Mouse (Mus musculus) B cell, adult 2 months (primary cell): ENCODE data around the gene Apc2.

Source experiments
- DNase-seq, 2 experiments: peaks; one replicate each; pipeline ENCODE4 v3.0.0; 2022

Apc2 gene

DNA sequence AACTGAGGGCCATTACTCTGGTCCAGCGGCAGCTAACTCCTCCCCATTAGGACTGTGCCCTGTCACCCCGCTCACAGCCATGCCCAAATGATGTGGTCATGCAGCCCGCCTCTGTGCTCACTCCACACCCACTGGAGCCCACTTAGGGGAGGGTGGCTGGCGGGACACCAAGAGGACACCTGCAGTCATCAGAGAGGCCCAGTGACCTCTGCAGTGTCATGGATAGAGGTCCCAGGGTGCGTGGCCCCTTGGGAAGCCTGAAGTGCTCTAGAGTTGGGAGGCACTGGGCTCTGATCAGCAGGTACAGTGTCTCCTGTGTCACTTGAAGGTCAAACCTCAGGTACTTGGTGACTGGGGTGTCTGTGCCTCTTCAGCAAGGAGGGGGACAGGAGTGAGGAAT, 1.0 kb downstream of the Apc2 start:
- no peak for DNase-seq

GRCm38 (mm10) chr10:80297526-80298133, 1.9 kb downstream of the Apc2 start:
- no peak for DNase-seq

- no peak for DNase-seq
Measured at GRCm38 (mm10) chr10:80298571-80299281, 2.9 kb downstream of the Apc2 start.

DNA sequence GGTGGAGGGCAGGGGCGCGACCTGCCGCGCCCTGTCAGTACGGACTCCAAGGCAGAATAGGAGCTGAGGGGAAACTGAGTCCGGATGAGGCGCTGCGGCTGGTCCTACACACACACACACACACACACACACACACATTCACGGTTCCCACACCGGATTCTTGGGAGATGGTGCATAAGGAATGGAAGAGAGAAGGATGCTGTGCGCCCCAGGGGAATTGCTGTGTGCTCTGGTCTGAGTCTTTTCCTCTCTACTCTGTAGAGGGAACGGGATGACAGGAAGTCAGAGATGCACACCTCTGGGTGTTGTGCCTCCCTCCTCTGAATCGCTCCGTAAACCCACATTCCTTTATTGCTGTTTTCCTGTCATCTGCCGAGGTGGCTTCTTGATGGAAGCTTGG, 3.5 kb downstream of the Apc2 start:
- DNase-seq: no peak

- DNase-seq: no peak
Measured at GRCm38 (mm10) chr10:80299824-80300223, 4.0 kb downstream of the Apc2 start.

GRCm38 (mm10) chr10:80300672-80301181, 5.0 kb downstream of the Apc2 start:
- DNase-seq: no peak

DNA sequence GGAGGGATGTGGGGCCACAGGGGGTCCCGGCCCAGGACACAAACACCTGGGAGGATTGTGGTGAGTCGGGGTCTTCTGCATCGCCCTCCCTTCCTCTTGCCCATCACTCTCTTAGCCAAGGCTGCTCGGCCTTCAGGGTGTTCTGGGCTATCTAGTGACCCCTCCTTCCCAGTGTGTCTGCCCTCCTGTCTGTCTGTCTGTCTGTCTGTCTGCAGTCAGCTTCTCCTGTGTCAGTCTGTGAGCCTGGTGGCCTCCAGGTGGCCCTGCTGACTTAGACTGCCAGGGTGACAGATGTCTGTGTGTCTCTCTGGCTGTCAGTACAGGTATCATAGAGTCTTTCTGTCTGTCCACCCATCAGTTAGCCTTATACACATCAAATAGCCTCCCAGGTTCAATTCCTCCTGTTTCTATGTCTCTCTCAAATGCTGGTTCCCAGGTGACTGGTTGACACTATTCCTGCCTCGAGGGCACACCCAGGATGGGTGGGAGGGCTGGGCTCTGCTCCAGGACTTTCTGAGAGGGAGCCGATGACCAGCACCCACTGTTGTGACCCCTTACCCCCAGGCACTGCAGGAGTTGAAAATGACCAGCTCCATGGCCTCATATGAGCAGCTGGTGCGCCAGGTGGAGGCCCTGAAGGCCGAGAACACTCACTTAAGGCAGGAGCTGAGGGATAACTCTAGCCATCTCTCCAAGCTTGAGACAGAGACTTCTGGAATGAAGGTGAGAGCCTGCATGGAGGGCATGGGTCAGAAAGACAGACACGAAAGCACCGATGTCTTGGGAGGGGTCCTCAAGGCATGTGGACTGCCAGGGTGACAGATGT, 5.7 kb downstream of the Apc2 start:
- no peak for DNase-seq

- DNase-seq: no peak
Measured at GRCm38 (mm10) chr10:80302082-80302355, 6.2 kb downstream of the Apc2 start.

DNA sequence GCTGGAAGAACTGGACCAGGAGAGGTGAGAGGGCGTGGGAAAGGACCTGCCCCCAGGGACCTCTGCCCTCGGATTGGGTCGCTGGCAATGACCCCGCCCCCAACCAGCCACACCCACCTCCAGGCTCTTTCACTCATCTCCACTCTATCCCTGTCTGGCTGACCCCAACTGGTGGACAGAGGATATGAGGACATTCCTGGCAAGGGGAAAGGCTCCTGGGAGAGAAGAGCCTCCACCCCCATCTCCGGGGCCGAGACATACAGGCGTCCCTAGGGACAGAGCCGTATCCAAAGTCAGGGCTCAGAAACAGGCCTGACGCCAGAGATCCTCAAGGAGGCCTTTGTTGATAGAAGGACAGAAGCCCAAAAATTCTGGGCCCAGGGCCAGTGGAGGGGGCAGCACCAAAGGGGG, 6.7 kb downstream of the Apc2 start:
- no peak for DNase-seq

DNA sequence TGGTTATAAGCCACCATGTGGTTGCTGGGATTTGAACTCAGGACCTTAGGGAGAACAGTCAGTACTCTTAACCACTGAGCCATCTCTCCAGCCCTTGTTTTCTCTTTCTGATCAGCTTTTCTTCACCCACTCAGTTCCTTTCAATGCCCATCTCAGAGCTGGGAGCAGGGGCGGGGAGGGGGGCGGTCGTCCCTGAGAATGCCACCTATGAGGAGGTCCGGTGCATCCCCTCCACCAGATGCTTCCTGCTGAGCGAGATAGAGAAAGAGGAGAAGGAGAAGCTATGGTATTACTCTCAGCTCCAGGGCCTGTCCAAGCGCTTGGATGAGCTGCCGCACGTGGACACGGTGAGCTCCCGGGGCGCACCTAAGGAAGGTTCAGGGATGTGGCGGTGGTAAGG, 8.7 kb downstream of the Apc2 start:
- no peak for DNase-seq

DNA sequence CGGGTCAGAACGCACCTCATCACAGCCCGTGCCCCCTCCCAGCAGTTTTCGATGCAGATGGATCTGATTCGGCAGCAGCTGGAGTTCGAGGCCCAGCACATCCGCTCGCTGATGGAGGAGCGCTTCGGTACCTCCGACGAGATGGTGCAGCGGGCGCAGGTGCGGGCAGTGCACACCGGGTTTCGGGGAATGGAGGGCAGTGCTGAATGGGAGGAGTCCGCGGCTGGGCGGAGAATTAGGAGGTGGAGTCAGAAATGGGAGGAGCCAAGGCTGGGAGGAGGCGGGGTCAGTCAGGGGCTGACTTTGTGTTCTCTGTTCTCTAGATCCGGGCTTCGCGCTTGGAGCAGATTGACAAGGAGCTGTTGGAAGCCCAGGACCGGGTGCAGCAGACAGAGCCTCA, 9.1 kb downstream of the Apc2 start:
- DNase-seq: peak; percentile 87 to 88

DNA sequence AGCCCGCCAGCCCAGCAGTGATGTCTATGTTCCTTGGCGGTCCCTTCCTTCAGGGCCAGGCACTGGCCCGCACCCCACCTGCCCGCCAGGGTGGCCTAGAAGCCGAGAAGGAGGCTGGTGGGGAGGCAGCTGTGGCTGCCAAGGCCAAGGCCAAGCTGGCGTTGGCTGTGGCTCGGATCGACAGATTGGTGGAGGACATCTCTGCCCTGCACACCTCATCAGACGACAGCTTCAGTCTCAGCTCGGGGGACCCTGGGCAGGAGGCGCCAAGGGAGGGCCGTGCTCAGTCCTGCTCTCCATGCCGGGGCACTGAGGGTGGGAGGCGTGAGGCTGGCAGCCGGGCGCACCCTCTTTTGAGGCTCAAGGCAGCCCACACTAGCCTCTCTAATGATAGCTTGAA, 15.8 kb downstream of the Apc2 start:
- DNase-seq: no peak

DNA sequence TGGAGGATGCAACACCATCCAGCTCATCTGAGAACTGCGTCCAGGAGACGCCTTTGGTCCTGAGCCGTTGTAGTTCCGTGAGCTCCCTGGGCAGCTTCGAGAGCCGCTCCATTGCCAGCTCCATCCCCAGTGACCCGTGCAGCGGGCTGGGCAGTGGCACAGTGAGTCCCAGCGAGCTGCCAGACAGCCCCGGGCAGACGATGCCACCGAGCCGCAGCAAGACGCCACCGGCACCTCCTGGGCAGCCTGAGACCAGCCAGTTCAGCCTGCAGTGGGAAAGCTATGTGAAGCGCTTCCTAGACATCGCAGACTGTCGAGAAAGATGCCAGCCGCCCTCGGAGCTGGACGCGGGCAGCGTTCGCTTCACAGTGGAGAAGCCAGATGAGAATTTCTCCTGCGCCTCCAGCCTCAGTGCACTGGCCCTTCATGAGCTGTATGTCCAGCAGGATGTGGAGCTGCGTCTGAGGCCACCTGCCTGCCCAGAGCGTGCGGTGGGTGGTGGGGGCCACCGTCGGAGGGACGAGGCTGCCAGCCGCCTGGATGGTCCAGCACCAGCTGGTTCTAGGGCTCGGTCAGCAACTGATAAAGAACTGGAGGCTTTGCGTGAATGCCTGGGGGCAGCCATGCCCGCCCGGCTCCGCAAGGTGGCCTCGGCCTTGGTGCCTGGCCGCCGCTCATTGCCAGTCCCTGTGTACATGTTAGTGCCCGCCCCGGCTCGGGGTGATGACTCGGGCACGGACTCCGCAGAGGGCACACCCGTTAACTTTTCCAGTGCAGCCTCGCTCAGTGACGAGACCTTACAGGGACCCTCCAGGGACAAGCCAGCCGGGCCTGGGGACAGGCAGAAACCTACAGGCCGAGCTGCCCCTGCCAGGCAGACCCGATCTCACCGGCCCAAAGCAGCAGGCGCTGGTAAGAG, 17.1 kb downstream of the Apc2 start:
- DNase-seq: no peak

GRCm38 (mm10) chr10:80313627-80314201, 17.9 kb downstream of the Apc2 start:
- peak; percentile 75 to 77 for DNase-seq

- DNase-seq: no peak
Measured at GRCm38 (mm10) chr10:80314494-80315001, 18.8 kb downstream of the Apc2 start.

DNA sequence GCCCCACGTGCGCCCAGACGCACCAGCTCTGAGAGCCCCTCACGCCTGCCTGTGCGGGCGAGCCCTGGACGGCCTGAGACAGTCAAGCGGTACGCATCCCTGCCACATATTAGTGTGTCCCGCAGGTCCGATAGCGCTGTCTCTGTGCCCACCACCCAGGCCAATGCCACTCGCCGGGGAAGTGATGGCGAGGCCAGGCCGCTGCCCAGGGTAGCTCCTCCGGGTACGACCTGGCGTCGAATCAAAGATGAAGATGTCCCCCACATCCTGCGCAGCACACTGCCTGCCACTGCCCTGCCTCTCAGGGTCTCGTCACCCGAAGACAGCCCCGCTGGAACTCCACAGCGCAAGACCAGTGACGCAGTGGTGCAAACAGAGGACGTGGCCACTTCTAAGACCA, 19.5 kb downstream of the Apc2 start:
- no peak for DNase-seq

- no peak for DNase-seq
Measured at GRCm38 (mm10) chr10:80316359-80316781, 20.6 kb downstream of the Apc2 start.

DNA sequence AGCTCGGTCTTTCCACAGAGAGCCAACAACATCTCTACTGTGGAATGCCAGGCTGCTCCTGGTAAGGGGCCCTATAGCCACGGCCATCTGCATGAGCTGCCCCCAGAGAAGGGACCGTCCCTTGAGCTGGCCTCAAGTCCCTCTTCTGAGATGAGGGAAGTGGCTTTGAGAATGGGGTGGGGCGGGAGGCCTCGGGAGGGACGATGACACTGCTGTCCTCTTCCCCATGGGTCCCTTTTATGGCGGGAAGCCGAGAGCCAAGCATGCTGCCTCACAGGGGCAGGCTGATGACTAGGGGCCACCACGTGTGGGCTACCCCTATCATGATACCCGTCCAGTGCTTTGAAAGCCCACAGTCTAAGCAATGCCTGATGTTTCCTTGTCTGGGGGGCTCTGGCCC, 21.2 kb downstream of the Apc2 start:
- no peak for DNase-seq

- peak; percentile 92 for DNase-seq
Measured at GRCm38 (mm10) chr10:80320340-80320760, 24.6 kb downstream of the Apc2 start, which contains the start of gene 2310011J03Rik. Gene 2310011J03Rik (minus strand): TSS chr10:80320537.

DNA sequence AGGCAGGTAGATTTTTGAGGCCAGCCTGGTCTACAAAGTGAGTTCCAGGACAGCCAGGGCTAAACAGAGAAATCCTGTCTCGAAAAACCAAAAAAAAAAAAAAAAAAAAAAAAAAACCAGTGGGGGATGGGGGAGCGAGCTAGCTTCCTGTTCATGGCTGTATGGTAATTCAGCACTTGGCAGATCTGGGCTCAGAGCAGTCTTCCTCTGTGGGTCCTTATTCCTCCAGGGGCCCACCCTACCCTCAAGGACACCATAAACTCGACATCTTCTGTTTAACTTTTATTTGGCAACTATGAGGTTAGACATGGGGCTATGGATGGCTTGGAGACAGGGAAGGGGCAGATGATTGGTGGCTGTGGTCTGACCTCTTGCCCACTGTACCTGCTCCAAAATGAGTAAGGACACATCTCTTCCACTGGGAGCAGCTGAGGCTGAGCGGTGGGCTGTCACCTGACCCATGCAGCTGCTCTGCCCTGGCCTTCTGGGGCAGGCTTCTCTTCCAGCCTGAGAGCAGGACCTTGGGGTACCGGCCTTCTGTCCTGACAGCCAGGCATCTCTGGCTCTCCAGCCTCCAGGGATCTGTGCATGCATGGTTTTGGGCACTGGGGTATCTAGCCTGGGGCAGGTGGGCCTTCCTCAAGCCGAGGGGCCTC, 25.4 kb downstream of the Apc2 start:
- no peak for DNase-seq
